Mouse (Mus musculus) liver, embryonic 18 days (tissue): ENCODE measurements around the gene Olfr1506. TPM values are rescaled to one million over a fixed set of nuclear protein-coding genes. Genes with fewer than 3 reads are reported as not detected.

ENCODE experiments used
- polyA plus RNA-seq: library from polyadenylated mRNA; depleted of rRNA; stranded (reverse); fragments of >200 nt; gene quantifications from 2 replicates; pipeline ENCODE4 v1.2.3, GENCODE M21; 2012; rRNA removed

Gene Olfr1506
- not detected in 2 replicates for polyA plus RNA-seq

DNA sequence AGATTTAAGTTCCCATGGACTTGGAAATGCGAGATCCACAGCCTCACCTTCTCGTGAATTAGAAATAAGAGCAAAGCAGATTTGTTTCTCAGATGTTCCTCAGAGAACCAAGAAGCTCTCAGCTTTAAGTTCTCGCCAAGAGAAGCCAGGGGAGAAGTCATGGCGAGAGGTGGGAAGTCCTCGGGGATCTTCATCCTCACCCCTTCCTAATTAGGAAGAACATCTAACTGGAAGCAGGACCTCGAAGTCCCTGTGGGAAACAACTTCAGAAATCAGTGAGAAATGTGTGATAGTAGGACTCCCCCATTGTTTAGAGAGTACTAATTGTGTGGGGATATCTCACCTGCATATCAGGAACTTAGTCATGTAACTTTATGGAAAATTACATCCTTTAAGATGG lies at the start of gene Olfr1506:
Gene Olfr1506, minus strand, starts transcription at position 101 of the 400 bp plus-strand sequence.

GRCm38 (mm10) chr2:90270932-90271331 lies 46.6 kb upstream of the Olfr1506 start, which contains the start of gene Olfr1271:
Gene Olfr1271, minus strand, starts transcription at chr2:90271032.

DNA sequence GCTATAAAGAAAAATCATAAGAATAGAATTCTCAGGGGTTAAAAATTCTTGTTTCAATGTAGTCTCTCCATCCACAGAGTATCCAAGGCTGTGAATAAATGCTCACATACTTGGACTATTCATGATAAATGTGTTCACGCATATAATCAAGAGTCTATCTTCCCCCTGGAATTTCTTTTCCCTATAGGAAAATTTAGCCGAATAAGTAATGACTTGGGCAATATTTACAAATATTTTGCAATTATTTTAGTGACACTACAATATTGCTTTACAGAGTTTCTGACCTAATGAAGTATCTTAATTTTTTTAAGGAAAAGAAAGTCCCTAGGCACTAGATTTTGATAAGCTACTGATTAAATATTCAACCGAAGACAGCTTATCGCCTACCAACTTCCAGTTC lies 33.2 kb upstream of the Olfr1506 start, which contains the start of gene Olfr142:
Gene Olfr142, minus strand, starts transcription at position 101 of the 400 bp plus-strand sequence.

Other genes starting within 250 kb of the Olfr1506 start
- gene Olfr1261, start 233.3 kb downstream of the Olfr1506 start, polyA plus RNA-seq: not detected in 2 replicates
- gene Olfr1262, start 224.3 kb downstream of the Olfr1506 start, polyA plus RNA-seq: not detected in 2 replicates
- not detected in 2 replicates for gene Olfr1263, start 212.4 kb downstream of the Olfr1506 start, polyA plus RNA-seq
- not detected in 2 replicates for gene Olfr1264, start 198.9 kb downstream of the Olfr1506 start, polyA plus RNA-seq
- gene Olfr1265, start 189.2 kb downstream of the Olfr1506 start, polyA plus RNA-seq: not detected in 2 replicates
- gene Olfr140, start 160.9 kb downstream of the Olfr1506 start, polyA plus RNA-seq: not detected in 2 replicates
- gene Olfr1269, start 103.1 kb downstream of the Olfr1506 start, polyA plus RNA-seq: not detected in 2 replicates
- not detected in 2 replicates for gene Olfr32, start 82.2 kb downstream of the Olfr1506 start, polyA plus RNA-seq
- gene Olfr1270, start 71.4 kb downstream of the Olfr1506 start, polyA plus RNA-seq: not detected in 2 replicates
- gene Olfr142, start 33.1 kb upstream of the Olfr1506 start, polyA plus RNA-seq: not detected in 2 replicates
- not detected in 2 replicates for gene Olfr1271, start 46.5 kb upstream of the Olfr1506 start, polyA plus RNA-seq
- not detected in 2 replicates for gene Olfr1272, start 68.3 kb upstream of the Olfr1506 start, polyA plus RNA-seq
- gene Gm13769, start 97.7 kb upstream of the Olfr1506 start, polyA plus RNA-seq: not detected in 2 replicates
- not detected in 2 replicates for gene Olfr1274-ps, start 174.2 kb upstream of the Olfr1506 start, polyA plus RNA-seq